Mouse (Mus musculus) hindbrain, embryonic 13.5 days (tissue): ENCODE results near the gene Tmem18. TPM values are rescaled to one million over a fixed set of nuclear protein-coding genes. Genes with fewer than 3 reads are reported as not detected.

Experiments
- ATAC-seq: fragments of 200-750 bp; cut with Nextera tagmentation; 2 replicates; pipeline ENCODE4 v1.8.0; 2017; ENCODE audit warnings: moderate TSS enrichment; ENCODE audit not compliant: low FRiP score
- H3K27ac ChIP-seq: fragments of 300-500 bp; sonication (generic); 2 replicates; pipeline ENCODE4 v1.5.1; 2015; ENCODE audit warnings: inconsistent platforms, mild to moderate bottlenecking, moderate library complexity
- H3K27me3 ChIP-seq: fragments of 300-500 bp; sonication (generic); 2 replicates; pipeline ENCODE4 v1.6.1; 2015; ENCODE audit warnings: mild to moderate bottlenecking, inconsistent platforms
- H3K36me3 ChIP-seq: fragments of 300-500 bp; sonication (generic); 2 replicates; pipeline ENCODE4 v1.6.1; 2015; ENCODE audit warnings: mild to moderate bottlenecking, inconsistent platforms
- H3K4me1 ChIP-seq: fragments of 300-500 bp; sonication (generic); replicated peaks from 2 replicates; pipeline ENCODE4 v1.6.1; 2015; ENCODE audit warnings: inconsistent platforms
- H3K4me2 ChIP-seq: fragments of 300-500 bp; sonication (generic); 2 replicates; pipeline ENCODE4 v1.6.1; 2015; ENCODE audit warnings: inconsistent platforms, mild to moderate bottlenecking, moderate library complexity
- H3K4me3 ChIP-seq: fragments of 300-500 bp; sonication (generic); 2 replicates; pipeline ENCODE4 v1.5.1; 2015; ENCODE audit warnings: mild to moderate bottlenecking, inconsistent platforms
- H3K9ac ChIP-seq: fragments of 300-500 bp; sonication (generic); 2 replicates; pipeline ENCODE4 v1.6.1; 2015; ENCODE audit warnings: mild to moderate bottlenecking, inconsistent platforms
- H3K9me3 ChIP-seq: fragments of 300-500 bp; sonication (generic); 2 replicates; pipeline ENCODE4 v1.6.1; 2016; ENCODE audit warnings: inconsistent platforms
- WGBS: fragments of 180-500 bp; shearing (Covaris S2); methylation state at CpG from one replicate; pipeline ENCODE4 v1.1.7; 2015; 5-methylcytosine and 5-hydroxymethylcytosine counted together
- microRNA-seq: library from miRNA; unstranded; fragments of <30 nt; microRNA quantifications from one replicate; pipeline ENCODE4, GENCODE M21; 2016
- polyA plus RNA-seq: library from polyadenylated mRNA; unstranded; fragments of >200 nt; fragmentation: Nextera tagmentation; extraction: Ambion mirVana; gene quantifications from 2 replicates; pipeline ENCODE4 v1.2.1, GENCODE M21; 2015

Tmem18 gene
- polyA plus RNA-seq, 1 experiment from 2014 or later: 26.6 TPM

DNA sequence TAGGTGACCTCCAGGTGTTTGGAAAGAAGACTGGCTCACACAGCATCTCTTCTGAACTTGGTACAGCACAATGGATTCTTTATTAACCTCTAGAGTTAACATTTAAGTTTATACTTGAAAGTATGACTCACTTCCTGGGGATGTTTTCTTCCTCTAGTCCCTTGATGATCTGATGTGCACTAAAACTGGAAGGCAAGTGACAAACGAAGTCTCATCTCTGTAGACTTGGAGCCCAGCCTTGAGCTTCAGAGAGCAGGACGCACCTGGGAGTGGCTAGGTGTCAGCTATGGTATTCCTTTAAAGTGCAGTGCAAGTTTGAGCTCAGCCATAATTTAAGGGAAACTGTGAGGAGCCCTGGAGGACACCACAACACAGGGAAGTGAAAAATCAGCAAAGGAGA is 15.2 kb downstream of the Tmem18 start:
- no peaks in the 10 kb centered on the region for H3K9me3 ChIP-seq
- no peak for ATAC-seq
- WGBS: 71% methylated on average over 2 of the region's 2 CpGs
- H3K27ac ChIP-seq: no peak overlapping the region
- H3K4me2 ChIP-seq: no peak overlapping the region
- no peaks in the 10 kb centered on the region for H3K4me1 ChIP-seq
- no peaks in the 10 kb centered on the region for H3K36me3 ChIP-seq
- H3K4me3 ChIP-seq: no peak overlapping the region
- H3K27me3 ChIP-seq: 0 out of 2 replicates have a peak, but pooled peaks cover 4% of the 10 kb centered on the region
- no peak overlapping the region for H3K9ac ChIP-seq

DNA sequence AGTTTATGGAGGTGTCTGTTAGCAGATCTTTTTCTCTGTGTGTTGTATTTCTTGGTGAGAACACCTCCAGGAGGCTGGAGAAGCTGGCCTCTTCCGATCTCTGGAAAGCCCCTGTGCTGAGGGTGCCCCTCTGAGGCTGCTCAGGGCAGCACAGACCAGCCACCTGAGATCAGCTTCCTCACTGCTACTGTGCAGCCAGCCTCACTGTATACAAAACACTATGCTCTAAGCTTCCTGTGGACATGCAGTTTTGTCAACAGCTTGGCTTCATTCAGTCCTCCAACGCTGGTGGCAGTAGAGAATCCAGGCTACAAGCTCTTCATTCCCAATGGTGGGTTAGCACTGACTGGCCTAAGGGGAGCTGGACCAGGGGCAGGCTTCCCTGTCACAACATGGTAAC is 15.8 kb downstream of the Tmem18 start:
- Histone ChIP-seq H3K9ac (no peak overlapping the region), H3K27me3 (0 out of 2 replicates have a peak, but pooled peaks cover 4% of the 10 kb centered on the region), H3K4me2 (no peak overlapping the region), H3K4me1 (no peaks in the 10 kb centered on the region), H3K36me3 (no peaks in the 10 kb centered on the region), H3K4me3 (no peak overlapping the region), H3K9me3 (no peaks in the 10 kb centered on the region), H3K27ac (no peak overlapping the region)
- 81% methylated on average over 2 of the region's 2 CpGs for WGBS
- no peak for ATAC-seq

DNA sequence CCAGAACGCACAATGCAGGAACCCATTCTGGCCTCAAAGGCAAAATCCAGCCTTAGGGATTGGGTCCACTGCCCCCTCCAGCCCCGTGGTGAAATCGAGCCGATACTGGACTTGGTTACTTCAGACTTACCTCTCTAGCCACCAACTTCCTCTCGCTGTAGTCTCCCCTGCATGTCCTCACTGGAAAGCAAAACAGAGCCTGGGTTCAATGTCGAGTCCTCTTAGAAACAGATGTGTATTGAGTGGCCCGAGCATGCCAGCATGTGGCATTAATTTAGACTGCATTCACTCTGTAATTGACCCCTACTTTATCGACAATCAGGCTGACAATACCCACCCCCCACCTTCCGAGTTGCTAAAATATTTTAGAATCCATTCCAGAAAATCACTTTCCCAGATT is 19.8 kb downstream of the Tmem18 start:
- H3K9me3 ChIP-seq: no peaks in the 10 kb centered on the region
- H3K4me2 ChIP-seq: no peak overlapping the region
- H3K4me3 ChIP-seq: no peak overlapping the region
- no peak overlapping the region for H3K27ac ChIP-seq
- no peak overlapping the region for H3K9ac ChIP-seq
- no peaks in the 10 kb centered on the region for H3K36me3 ChIP-seq
- H3K4me1 ChIP-seq: no peaks in the 10 kb centered on the region
- no peak for ATAC-seq
- 71% methylated on average over 9 of the region's 9 CpGs for WGBS
- no peaks in the 10 kb centered on the region for H3K27me3 ChIP-seq

DNA sequence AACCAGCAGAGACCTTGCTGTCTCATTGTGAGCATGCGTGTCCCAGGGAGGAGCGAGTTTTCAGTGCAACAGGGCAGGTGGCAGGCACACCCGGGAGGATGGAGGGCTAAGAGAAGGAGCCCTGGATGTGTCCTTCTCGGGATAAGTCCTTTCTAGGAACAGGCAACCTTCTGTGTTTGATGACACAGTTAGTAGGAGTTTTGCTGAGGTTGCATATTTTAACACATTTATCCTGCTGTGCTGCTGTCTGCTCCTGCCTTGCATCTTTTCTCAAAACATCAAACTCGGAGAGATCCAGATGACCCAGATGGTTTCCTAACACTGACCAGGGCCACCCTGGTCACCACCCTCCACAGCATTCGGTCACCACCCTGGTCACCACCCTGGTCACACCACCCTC is 20.6 kb downstream of the Tmem18 start:
- Histone ChIP-seq H3K9me3 (no peaks in the 10 kb centered on the region), H3K36me3 (no peaks in the 10 kb centered on the region), H3K9ac (no peak overlapping the region), H3K27ac (no peak overlapping the region), H3K4me3 (no peak overlapping the region), H3K4me1 (no peaks in the 10 kb centered on the region), H3K27me3 (no peaks in the 10 kb centered on the region), H3K4me2 (no peak overlapping the region)
- no peak for ATAC-seq
- 75% methylated on average over 6 of the region's 6 CpGs for WGBS

DNA sequence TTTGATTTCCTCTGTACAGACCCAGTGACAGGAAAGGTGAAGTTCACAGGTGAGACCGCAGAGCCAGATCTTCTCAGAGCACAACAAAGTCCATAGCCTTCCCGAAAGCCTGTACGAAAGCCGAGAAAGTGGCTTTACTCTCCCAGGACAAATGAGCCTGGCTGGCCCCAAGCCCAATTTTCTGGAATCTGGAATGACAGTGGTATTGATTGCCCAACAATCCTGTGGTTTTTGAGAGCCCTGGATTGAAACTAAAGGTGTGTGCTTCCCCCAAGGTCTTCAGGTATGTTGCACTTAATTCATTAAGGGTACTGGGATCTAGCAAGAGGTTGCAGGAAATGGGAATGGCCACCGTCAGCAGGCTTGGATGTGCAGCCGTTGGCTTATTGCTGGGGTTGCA is 21.7 kb downstream of the Tmem18 start:
- Histone ChIP-seq H3K4me3 (no peak overlapping the region), H3K27ac (no peak overlapping the region), H3K9ac (no peak overlapping the region), H3K9me3 (no peaks in the 10 kb centered on the region), H3K4me1 (no peaks in the 10 kb centered on the region), H3K27me3 (no peaks in the 10 kb centered on the region), H3K4me2 (no peak overlapping the region), H3K36me3 (no peaks in the 10 kb centered on the region)
- ATAC-seq: no peak
- whole genome bisulfite sequencing: 96% methylated on average over 6 of the region's 6 CpGs

DNA sequence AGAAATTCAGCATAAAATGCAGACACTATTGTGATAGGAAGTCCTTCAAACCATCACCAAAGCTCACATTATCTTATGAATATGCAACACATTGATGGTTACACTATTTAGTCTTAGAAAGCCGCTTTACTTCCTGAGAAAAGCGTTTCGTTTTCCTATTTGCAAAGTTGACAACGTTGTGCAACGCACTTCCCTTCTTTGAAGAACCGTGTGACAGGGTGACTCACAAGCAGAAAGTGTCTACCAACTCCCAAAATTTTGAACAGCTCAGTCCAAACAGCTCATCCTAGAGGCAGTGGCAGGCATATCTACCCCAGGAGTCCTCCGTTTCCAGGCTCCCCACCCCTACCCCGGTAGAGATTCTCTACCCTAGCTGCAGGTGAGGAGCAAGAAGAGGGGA is 22.5 kb downstream of the Tmem18 start:
- Histone ChIP-seq H3K4me1 (no peaks in the 10 kb centered on the region), H3K27ac (no peak overlapping the region), H3K36me3 (no peaks in the 10 kb centered on the region), H3K4me2 (no peak overlapping the region), H3K27me3 (no peaks in the 10 kb centered on the region), H3K9ac (no peak overlapping the region), H3K4me3 (no peak overlapping the region), H3K9me3 (no peaks in the 10 kb centered on the region)
- ATAC-seq: no peak
- 88% methylated on average over 8 of the region's 8 CpGs for WGBS

DNA sequence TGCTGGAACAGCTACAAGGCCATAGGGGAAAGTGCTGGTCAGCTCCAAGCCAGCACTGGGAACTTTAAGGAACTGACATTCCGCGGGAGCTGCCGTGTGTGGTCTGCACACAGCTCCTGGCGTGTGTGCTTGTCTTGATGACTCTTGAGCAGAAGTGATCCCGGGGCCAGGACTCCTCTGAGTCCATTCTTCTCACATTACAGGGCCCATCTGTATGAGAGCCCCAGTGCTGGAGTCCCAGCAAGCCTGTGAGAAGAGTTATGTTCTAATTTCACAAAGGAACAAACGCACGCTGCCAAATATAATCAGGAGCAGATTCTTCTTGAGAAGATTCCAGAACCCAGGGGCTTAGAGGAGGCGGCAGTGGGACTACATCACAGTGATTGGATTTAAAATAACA is 34.2 kb downstream of the Tmem18 start:
- Histone ChIP-seq H3K4me3 (no peak overlapping the region), H3K27ac (no peak overlapping the region), H3K27me3 (no peaks in the 10 kb centered on the region), H3K36me3 (no peaks in the 10 kb centered on the region), H3K9ac (no peak overlapping the region), H3K4me1 (no peaks in the 10 kb centered on the region), H3K4me2 (no peak overlapping the region), H3K9me3 (no peaks in the 10 kb centered on the region)
- no peak for ATAC-seq
- 70% methylated on average over 8 of the region's 8 CpGs for WGBS

DNA sequence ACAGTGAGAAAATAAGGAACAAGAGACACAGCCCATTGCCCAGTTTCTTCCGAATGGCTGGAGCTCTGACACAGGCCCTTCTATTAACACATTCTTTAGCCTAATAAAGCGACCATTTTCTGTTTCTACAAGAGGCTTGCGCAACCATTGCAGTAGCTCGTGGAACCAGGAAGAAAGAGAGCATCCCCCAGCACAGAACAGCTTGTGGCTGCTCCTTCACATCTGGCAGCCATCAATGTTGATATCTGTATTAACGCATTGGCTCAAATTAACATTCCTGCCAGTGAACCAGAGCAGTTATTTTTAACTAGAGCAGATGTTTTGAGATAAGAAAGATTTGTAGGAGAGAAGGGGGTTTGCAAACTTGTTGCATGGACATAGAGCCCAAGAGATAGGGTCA is 44.2 kb downstream of the Tmem18 start:
- Histone ChIP-seq H3K27ac (no peak overlapping the region), H3K4me2 (no peak overlapping the region), H3K27me3 (no peaks in the 10 kb centered on the region), H3K9ac (no peak overlapping the region), H3K36me3 (no peaks in the 10 kb centered on the region), H3K9me3 (no peaks in the 10 kb centered on the region), H3K4me3 (no peak overlapping the region), H3K4me1 (no peaks in the 10 kb centered on the region)
- no peak for ATAC-seq
- 78% methylated on average over 5 of the region's 5 CpGs for WGBS

DNA sequence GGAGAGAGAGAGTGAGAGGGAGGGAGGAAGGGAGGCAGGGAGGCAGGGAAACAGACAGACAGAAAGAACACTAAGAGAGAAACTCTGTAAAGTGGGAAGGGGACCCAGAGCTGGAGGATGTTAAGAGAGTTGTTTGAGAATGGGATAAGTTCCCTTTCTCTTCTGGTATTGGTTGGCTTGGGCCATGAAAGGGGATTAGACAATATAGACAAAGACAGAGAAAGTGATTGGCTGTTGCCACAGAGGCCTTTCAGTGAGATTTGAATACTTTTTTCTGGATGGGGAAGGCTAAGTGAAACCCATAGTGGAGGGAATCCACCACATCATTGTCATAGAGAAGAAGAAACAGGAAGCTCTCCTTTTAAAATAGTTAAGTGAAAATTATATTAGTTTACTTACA is 50.3 kb downstream of the Tmem18 start:
- Histone ChIP-seq H3K27ac (no peak overlapping the region), H3K27me3 (no peaks in the 10 kb centered on the region), H3K4me2 (no peak overlapping the region)

More for the DNA sequence above, 50.3 kb downstream of the Tmem18 start:
- no peak overlapping the region for H3K9ac ChIP-seq
- no peak for ATAC-seq
- no peaks in the 10 kb centered on the region for H3K4me1 ChIP-seq
- H3K4me3 ChIP-seq: no peak overlapping the region
- H3K36me3 ChIP-seq: no peaks in the 10 kb centered on the region
- no peaks in the 10 kb centered on the region for H3K9me3 ChIP-seq

Small RNAs within 50 kb of the gene (microRNA-seq; reads per million reads assigned to microRNA genes)
- not detected for gene Gm25243

Other genes with a start within 250 kb of the Tmem18 start
- gene Sntg2, start 211.1 kb upstream of the Tmem18 start, polyA plus RNA-seq: 1.4 and 1.8 TPM in 2 replicates